Mouse (Mus musculus): ENCODE results near the gene Ets1. TPM values are rescaled to one million over a fixed set of nuclear protein-coding genes. Genes with fewer than 3 reads are reported as not detected.

Ets1 gene
- polyA plus RNA-seq, 1 experiment from 2014 or later: 34.5 TPM

- H3K4me1 ChIP-seq (ENCODE audit: control insufficient read depth, insufficient read depth, low read length): no peaks in the 10 kb centered on the region
- no peak overlapping the region for H3K4me2 ChIP-seq (ENCODE audit: low read depth, low read length)
- WGBS: 82% methylated on average over 12 of the region's 12 CpGs
- H3K9me3 ChIP-seq (replicated peaks; ENCODE audit: control insufficient read depth, low read length): no peaks in the 10 kb centered on the region
- DNase-seq (ENCODE audit: low spot score) (no peak), ATAC-seq (replicated peaks; ENCODE audit: insufficient number of reproducible peaks, low FRiP score, low TSS enrichment, low read depth) (no peak)
- no peak overlapping the region for H3K27ac ChIP-seq (replicated peaks; ENCODE audit: low read depth, low read length)
- H3K27me3 ChIP-seq (ENCODE audit: control insufficient read depth, insufficient read depth, low read length): no peaks in the 10 kb centered on the region
- H3K4me3 ChIP-seq (ENCODE audit: low read depth, low read length): no peak overlapping the region
- H3K9ac ChIP-seq (replicated peaks; ENCODE audit: low read length): no peak overlapping the region
- H3K36me3 ChIP-seq (replicated peaks; ENCODE audit: control insufficient read depth, insufficient read depth, low read depth, low read length): no peaks in the 10 kb centered on the region
Measured at GRCm38 (mm10) chr9:32740751-32741387, 104.8 kb downstream of the Ets1 start.

- Histone ChIP-seq H3K4me3 (ENCODE audit: low read depth, low read length) (no peak overlapping the region), H3K4me1 (ENCODE audit: control insufficient read depth, insufficient read depth, low read length) (no peaks in the 10 kb centered on the region), H3K9ac (replicated peaks; ENCODE audit: low read length) (no peak overlapping the region), H3K36me3 (replicated peaks; ENCODE audit: control insufficient read depth, insufficient read depth, low read depth, low read length) (no peaks in the 10 kb centered on the region), H3K4me2 (ENCODE audit: low read depth, low read length) (no peak overlapping the region), H3K9me3 (replicated peaks; ENCODE audit: control insufficient read depth, low read length) (no peaks in the 10 kb centered on the region), H3K27ac (replicated peaks; ENCODE audit: low read depth, low read length) (no peak overlapping the region), H3K27me3 (ENCODE audit: control insufficient read depth, insufficient read depth, low read length) (no peaks in the 10 kb centered on the region)
- ATAC-seq (replicated peaks; ENCODE audit: insufficient number of reproducible peaks, low FRiP score, low TSS enrichment, low read depth) (no peak), DNase-seq (ENCODE audit: low spot score) (no peak)
- 90% methylated on average over 2 of the region's 2 CpGs for WGBS
Measured at GRCm38 (mm10) chr9:32741681-32742080, 105.7 kb downstream of the Ets1 start.

- 82% methylated on average over 8 of the region's 8 CpGs for WGBS
Measured at GRCm38 (mm10) chr9:32743157-32743556, 107.1 kb downstream of the Ets1 start.

GRCm38 (mm10) chr9:32743642-32744161, 107.7 kb downstream of the Ets1 start:
- Histone ChIP-seq H3K4me3 (ENCODE audit: low read depth, low read length) (no peak overlapping the region), H3K4me2 (ENCODE audit: low read depth, low read length) (no peak overlapping the region), H3K36me3 (replicated peaks; ENCODE audit: control insufficient read depth, insufficient read depth, low read depth, low read length) (no peaks in the 10 kb centered on the region), H3K9ac (replicated peaks; ENCODE audit: low read length) (no peak overlapping the region), H3K27ac (replicated peaks; ENCODE audit: low read depth, low read length) (no peak overlapping the region), H3K9me3 (replicated peaks; ENCODE audit: control insufficient read depth, low read length) (no peaks in the 10 kb centered on the region), H3K27me3 (ENCODE audit: control insufficient read depth, insufficient read depth, low read length) (no peaks in the 10 kb centered on the region), H3K4me1 (ENCODE audit: control insufficient read depth, insufficient read depth, low read length) (no peaks in the 10 kb centered on the region)
- DNase-seq (ENCODE audit: low spot score): no peak
- 89% methylated on average over 9 of the region's 9 CpGs for WGBS
- ATAC-seq (replicated peaks; ENCODE audit: insufficient number of reproducible peaks, low FRiP score, low TSS enrichment, low read depth): no peak

More at GRCm38 (mm10) chr9:32743157-32743556, 107.1 kb downstream of the Ets1 start:
- H3K9me3 ChIP-seq (replicated peaks; ENCODE audit: control insufficient read depth, low read length): no peaks in the 10 kb centered on the region
- no peak overlapping the region for H3K4me2 ChIP-seq (ENCODE audit: low read depth, low read length)
- no peak overlapping the region for H3K9ac ChIP-seq (replicated peaks; ENCODE audit: low read length)
- no peak overlapping the region for H3K4me3 ChIP-seq (ENCODE audit: low read depth, low read length)
- H3K27me3 ChIP-seq (ENCODE audit: control insufficient read depth, insufficient read depth, low read length): no peaks in the 10 kb centered on the region
- no peaks in the 10 kb centered on the region for H3K36me3 ChIP-seq (replicated peaks; ENCODE audit: control insufficient read depth, insufficient read depth, low read depth, low read length)
- ATAC-seq (replicated peaks; ENCODE audit: insufficient number of reproducible peaks, low FRiP score, low TSS enrichment, low read depth): no peak
- no peaks in the 10 kb centered on the region for H3K4me1 ChIP-seq (ENCODE audit: control insufficient read depth, insufficient read depth, low read length)
- no peak for DNase-seq (ENCODE audit: low spot score)
- no peak overlapping the region for H3K27ac ChIP-seq (replicated peaks; ENCODE audit: low read depth, low read length)

GRCm38 (mm10) chr9:32744288-32744687, 108.3 kb downstream of the Ets1 start:
- no peak overlapping the region for H3K27ac ChIP-seq (replicated peaks; ENCODE audit: low read depth, low read length)
- no peak overlapping the region for H3K9ac ChIP-seq (replicated peaks; ENCODE audit: low read length)
- H3K27me3 ChIP-seq (ENCODE audit: control insufficient read depth, insufficient read depth, low read length): no peaks in the 10 kb centered on the region
- no peak for ATAC-seq (replicated peaks; ENCODE audit: insufficient number of reproducible peaks, low FRiP score, low TSS enrichment, low read depth)
- DNase-seq (ENCODE audit: low spot score): no peak
- 83% methylated on average over 9 of the region's 9 CpGs for WGBS
- H3K4me3 ChIP-seq (ENCODE audit: low read depth, low read length): no peak overlapping the region
- H3K9me3 ChIP-seq (replicated peaks; ENCODE audit: control insufficient read depth, low read length): no peaks in the 10 kb centered on the region
- no peak overlapping the region for H3K4me2 ChIP-seq (ENCODE audit: low read depth, low read length)
- H3K4me1 ChIP-seq (ENCODE audit: control insufficient read depth, insufficient read depth, low read length): no peaks in the 10 kb centered on the region
- no peaks in the 10 kb centered on the region for H3K36me3 ChIP-seq (replicated peaks; ENCODE audit: control insufficient read depth, insufficient read depth, low read depth, low read length)

- no peaks in the 10 kb centered on the region for H3K36me3 ChIP-seq (replicated peaks; ENCODE audit: control insufficient read depth, insufficient read depth, low read depth, low read length)
- H3K27ac ChIP-seq (replicated peaks; ENCODE audit: low read depth, low read length): no peak overlapping the region
- no peaks in the 10 kb centered on the region for H3K27me3 ChIP-seq (ENCODE audit: control insufficient read depth, insufficient read depth, low read length)
- DNase-seq (ENCODE audit: low spot score) (no peak), ATAC-seq (replicated peaks; ENCODE audit: insufficient number of reproducible peaks, low FRiP score, low TSS enrichment, low read depth) (no peak)
- no peaks in the 10 kb centered on the region for H3K9me3 ChIP-seq (replicated peaks; ENCODE audit: control insufficient read depth, low read length)
- H3K9ac ChIP-seq (replicated peaks; ENCODE audit: low read length): no peak overlapping the region
- H3K4me1 ChIP-seq (ENCODE audit: control insufficient read depth, insufficient read depth, low read length): no peaks in the 10 kb centered on the region
- H3K4me2 ChIP-seq (ENCODE audit: low read depth, low read length): no peak overlapping the region
- no peak overlapping the region for H3K4me3 ChIP-seq (ENCODE audit: low read depth, low read length)
- WGBS: 90% methylated on average over 12 of the region's 12 CpGs
Measured at GRCm38 (mm10) chr9:32745079-32745763, 109.2 kb downstream of the Ets1 start.

GRCm38 (mm10) chr9:32745998-32746397, 110.0 kb downstream of the Ets1 start:
- DNase-seq (ENCODE audit: low spot score): no peak
- H3K4me3 ChIP-seq (ENCODE audit: low read depth, low read length): no peak overlapping the region
- no peaks in the 10 kb centered on the region for H3K36me3 ChIP-seq (replicated peaks; ENCODE audit: control insufficient read depth, insufficient read depth, low read depth, low read length)
- ATAC-seq (replicated peaks; ENCODE audit: insufficient number of reproducible peaks, low FRiP score, low TSS enrichment, low read depth): no peak
- H3K4me1 ChIP-seq (ENCODE audit: control insufficient read depth, insufficient read depth, low read length): no peaks in the 10 kb centered on the region
- H3K27me3 ChIP-seq (ENCODE audit: control insufficient read depth, insufficient read depth, low read length): no peaks in the 10 kb centered on the region
- H3K9ac ChIP-seq (replicated peaks; ENCODE audit: low read length): no peak overlapping the region
- H3K4me2 ChIP-seq (ENCODE audit: low read depth, low read length): no peak overlapping the region
- H3K27ac ChIP-seq (replicated peaks; ENCODE audit: low read depth, low read length): no peak overlapping the region
- 89% methylated on average over 8 of the region's 8 CpGs for WGBS
- H3K9me3 ChIP-seq (replicated peaks; ENCODE audit: control insufficient read depth, low read length): no peaks in the 10 kb centered on the region

GRCm38 (mm10) chr9:32746615-32747014, 110.6 kb downstream of the Ets1 start:
- no peak overlapping the region for H3K4me3 ChIP-seq (ENCODE audit: low read depth, low read length)
- H3K27me3 ChIP-seq (ENCODE audit: control insufficient read depth, insufficient read depth, low read length): no peaks in the 10 kb centered on the region
- no peaks in the 10 kb centered on the region for H3K36me3 ChIP-seq (replicated peaks; ENCODE audit: control insufficient read depth, insufficient read depth, low read depth, low read length)
- no peak for DNase-seq (ENCODE audit: low spot score)
- no peak overlapping the region for H3K4me2 ChIP-seq (ENCODE audit: low read depth, low read length)
- no peaks in the 10 kb centered on the region for H3K9me3 ChIP-seq (replicated peaks; ENCODE audit: control insufficient read depth, low read length)
- 90% methylated on average over 6 of the region's 6 CpGs for whole genome bisulfite sequencing
- ATAC-seq (replicated peaks; ENCODE audit: insufficient number of reproducible peaks, low FRiP score, low TSS enrichment, low read depth): no peak
- H3K4me1 ChIP-seq (ENCODE audit: control insufficient read depth, insufficient read depth, low read length): no peaks in the 10 kb centered on the region
- no peak overlapping the region for H3K9ac ChIP-seq (replicated peaks; ENCODE audit: low read length)
- no peak overlapping the region for H3K27ac ChIP-seq (replicated peaks; ENCODE audit: low read depth, low read length)

Data from embryonic facial prominence, embryonic 11.5 days (tissue).